ENCODE assay signal across 8 mouse cellular contexts in genomic region chr2:4559211-4559882, GRCm38 (mm10).
A peak's percentile ranks its signal among the peaks of the same experiment; 100 is the strongest.
DNase-seq lines count a peak whose midpoint lies in the region; ATAC-seq and TF ChIP-seq lines count a peak whose summit lies in the region.

No protein-coding gene starts in this region.

- no peak for TF ChIP-seq CTCF in brain, embryonic 14.5 days (IDR thresholded peaks at IDR 0.05; ENCODE audit: borderline replicate concordance, extremely low read depth, insufficient read depth, insufficient read length)
- TF ChIP-seq CTCF in kidney, postnatal 0 days (IDR thresholded peaks at IDR 0.05; ENCODE audit: low read depth): 0 out of 2 replicates have a peak, but pooled peaks have one; percentile 11
- TF ChIP-seq CTCF in liver, adult 2 months (IDR thresholded peaks at IDR 0.05; ENCODE audit: low read depth, low read length): no peak

- H3ac ChIP-seq in myocyte (ENCODE audit: control insufficient read depth, insufficient read length): no peak overlapping the region

- ATAC-seq in heart, embryonic 12.5 days (ENCODE audit: insufficient number of reproducible peaks, low FRiP score): peak; percentile 75
- ATAC-seq in kidney, postnatal 0 days (replicated peaks; ENCODE audit: low FRiP score, low read depth): peak; percentile 85

- H3K36me3 ChIP-seq in erythroblast, embryonic 14.5 days (ENCODE audit: control insufficient read depth): peaks cover 33% of the 10 kb centered on the region
- peaks cover under 1% of the 10 kb centered on the region; the same call in 1 of the 2 replicates for H3K36me3 ChIP-seq in heart, embryonic 12.5 days
- no peaks in the 10 kb centered on the region for H3K36me3 ChIP-seq in kidney, postnatal 0 days (ENCODE audit: insufficient read depth, low read length)
- H3K36me3 ChIP-seq in liver, adult 2 months (ENCODE audit: control insufficient read depth, insufficient read depth, low read length): no peaks in the 10 kb centered on the region
- H3K36me3 ChIP-seq in myocyte (ENCODE audit: control insufficient read depth, insufficient read depth): peaks cover 5% of the 10 kb centered on the region

- peaks cover 6% of the 10 kb centered on the region; the same call in 1 of the 2 replicates for H3K79me2 ChIP-seq in liver, adult 2 months (ENCODE audit: control insufficient read depth, insufficient read depth, low read length)
- peaks cover 54% of the 10 kb centered on the region for H3K79me2 ChIP-seq in myocyte (ENCODE audit: control insufficient read depth, insufficient read depth)

- peaks cover 76% of the 10 kb centered on the region for H3K4me1 ChIP-seq in erythroblast, embryonic 14.5 days (ENCODE audit: control insufficient read depth)
- H3K4me1 ChIP-seq in heart, embryonic 12.5 days (replicated peaks): peaks cover 74% of the 10 kb centered on the region
- H3K4me1 ChIP-seq in kidney, postnatal 0 days (replicated peaks; ENCODE audit: insufficient read depth, low read length): peaks cover 43% of the 10 kb centered on the region
- H3K4me1 ChIP-seq in liver, adult 2 months (ENCODE audit: control insufficient read depth, insufficient read depth, low read length): 0 out of 2 replicates have a peak, but pooled peaks cover 6% of the 10 kb centered on the region

- WGBS in heart, embryonic 12.5 days: 1% methylated on average over 27 of the region's 27 CpGs
- under 1% methylated on average over 27 of the region's 27 CpGs for WGBS in kidney, postnatal 0 days
- WGBS in liver, adult 2 months: under 1% methylated on average over 27 of the region's 27 CpGs

- H3K27ac ChIP-seq in heart, embryonic 12.5 days (ENCODE audit: poor library complexity, severe bottlenecking): peak overlapping the region; percentile 98
- H3K27ac ChIP-seq in kidney, postnatal 0 days: peak overlapping the region; percentile 95
- H3K27ac ChIP-seq in liver, adult 2 months (replicated peaks; ENCODE audit: insufficient read depth, low read depth, low read length): peak overlapping the region; percentile 74

- peak overlapping the region; percentile 78 for H3K9ac ChIP-seq in heart, embryonic 12.5 days
- H3K9ac ChIP-seq in kidney, postnatal 0 days (ENCODE audit: low read depth, low read length): peak overlapping the region; percentile 57
- H3K9ac ChIP-seq in liver, adult 2 months (ENCODE audit: low read depth, low read length): peak overlapping the region; percentile 47

- H3K4me3 ChIP-seq in erythroblast, embryonic 14.5 days (replicated peaks): peak overlapping the region; percentile 68
- H3K4me3 ChIP-seq in heart, embryonic 12.5 days: peak overlapping the region; percentile 59
- H3K4me3 ChIP-seq in kidney, postnatal 0 days (replicated peaks; ENCODE audit: low read depth, low read length): peak overlapping the region; percentile 43
- peak overlapping the region; percentile 57 for H3K4me3 ChIP-seq in liver, adult 2 months (ENCODE audit: insufficient read depth, low read depth, low read length)
- H3K4me3 ChIP-seq in myocyte: peak overlapping the region; percentile 42

- no peaks in the 10 kb centered on the region for H3K27me3 ChIP-seq in erythroblast, embryonic 14.5 days (ENCODE audit: control insufficient read depth)
- no peaks in the 10 kb centered on the region for H3K27me3 ChIP-seq in heart, embryonic 12.5 days (replicated peaks)
- no peaks in the 10 kb centered on the region for H3K27me3 ChIP-seq in kidney, postnatal 0 days (ENCODE audit: insufficient read depth, low read length)
- H3K27me3 ChIP-seq in liver, adult 2 months (ENCODE audit: control insufficient read depth, insufficient read depth, low read length): no peaks in the 10 kb centered on the region
- no peaks in the 10 kb centered on the region for H3K27me3 ChIP-seq in myocyte (ENCODE audit: control insufficient read depth, insufficient read depth, insufficient read length)

- DNase-seq in CD4-positive, CD25-positive, alpha-beta regulatory T cell, adult 2 months (ENCODE audit: low read depth, low spot score): peak; percentile 67
- peak; percentile 96 for DNase-seq in brain, embryonic 14.5 days (ENCODE audit: low read depth)
- DNase-seq in kidney, postnatal 0 days (ENCODE audit: low spot score): peak; percentile 96
- DNase-seq in liver, adult 2 months (ENCODE audit: extremely low read depth, low read depth, low spot score): peak; percentile 64
- DNase-seq in spleen, postnatal 4 days (ENCODE audit: low spot score in 2 of 2): peak; percentile 60 to 80

- peak overlapping the region; percentile 81 for H3K4me2 ChIP-seq in heart, embryonic 12.5 days
- H3K4me2 ChIP-seq in kidney, postnatal 0 days (ENCODE audit: low read length): peak overlapping the region; percentile 58
- peak overlapping the region; percentile 89 for H3K4me2 ChIP-seq in myocyte (ENCODE audit: low read depth)

- TF ChIP-seq POLR2A in brain, embryonic 14.5 days (IDR thresholded peaks at IDR 0.05; ENCODE audit: borderline replicate concordance, extremely low read depth, insufficient read depth, insufficient read length, poor library complexity, severe bottlenecking): peak; percentile 41; the same call in 1 of the 2 replicates
- no peak for TF ChIP-seq POLR2A in liver, adult 2 months (IDR thresholded peaks at IDR 0.05; ENCODE audit: extremely low read depth, insufficient read depth, low read length)
- TF ChIP-seq POLR2A in myocyte (IDR thresholded peaks at IDR 0.05; ENCODE audit: insufficient read length, low read depth): peak; percentile 86

- H3K9me3 ChIP-seq in erythroblast, embryonic 14.5 days (ENCODE audit: control insufficient read depth, low read length): no peaks in the 10 kb centered on the region
- no peaks in the 10 kb centered on the region for H3K9me3 ChIP-seq in heart, embryonic 12.5 days (replicated peaks)
- H3K9me3 ChIP-seq in kidney, postnatal 0 days (replicated peaks; ENCODE audit: low read length): no peaks in the 10 kb centered on the region

TF ChIP-seq in myocyte, 11 proteins besides CTCF, POLR2A, EP300 and RAD21:
- TF ChIP-seq USF1 (IDR thresholded peaks at IDR 0.05; ENCODE audit: low read depth) (no peak), MYOG (IDR thresholded peaks at IDR 0.05; ENCODE audit: control insufficient read depth in 1 of 3, insufficient read depth in 1 of 3, insufficient read length in 2 of 3, low read depth in 2 of 3) (peak in 1 of 3 experiments; percentile 67), TCF12 (IDR thresholded peaks at IDR 0.05; ENCODE audit: insufficient read depth, poor library complexity, severe bottlenecking) (no peak), MYOD1 (IDR thresholded peaks at IDR 0.05; ENCODE audit: control insufficient read depth in 1 of 3, insufficient read length in 2 of 3, low read depth in 2 of 3) (peak in 1 of 3 experiments; percentile 65), MAX (IDR thresholded peaks at IDR 0.05; ENCODE audit: low read depth) (no peak), E2F4 (IDR thresholded peaks at IDR 0.05; ENCODE audit: insufficient read depth) (no peak), SRF (IDR thresholded peaks at IDR 0.05; ENCODE audit: control insufficient read depth, insufficient read length, low read depth) (peak; percentile 50), REST (IDR thresholded peaks at IDR 0.05; ENCODE audit: insufficient read depth, insufficient read length) (peak; percentile 48), CEBPB (IDR thresholded peaks at IDR 0.05; ENCODE audit: insufficient read depth, poor library complexity, severe bottlenecking) (no peak), POLR2AphosphoS2 (IDR thresholded peaks at IDR 0.05; ENCODE audit: insufficient read length, low read depth) (peak; percentile 94), TCF3 (IDR thresholded peaks at IDR 0.05; ENCODE audit: insufficient read length, low read depth) (no peak)

Comparison
In these comparisons a context has a peak if more than half of its experiments do, and no peak if none do; other contexts are left out.
1. Peak in every context shown above with its lines: DNase-seq, ATAC-seq, H3K4me3 ChIP-seq and H3K27ac ChIP-seq.